Mouse (Mus musculus): ENCODE results near the gene Fbxo6. TPM values are rescaled to one million over a fixed set of nuclear protein-coding genes. Genes with fewer than 3 reads are reported as not detected.
A peak's percentile ranks its signal among the peaks of the same experiment; 100 is the strongest.
"Not testable (repeated sequence)": the region's sequence is repeated elsewhere in the genome, so short reads cannot be mapped to it uniquely, and the experiment has no call there.

Gene Fbxo6
- 10 to 100 TPM; 28.2 to 32.8 TPM for total RNA-seq (2021)
- long read RNA-seq, experiment 1, transcript Fbxo6-202 (6 exons, 1,163 nt), result minor isoform, 7 of 38 reads
- long read RNA-seq, experiment 1, transcript Fbxo6-201 (6 exons, 1,346 nt), result major isoform, 11 of 38 reads
- long read RNA-seq, experiment 1, transcript Fbxo6-206 (6 exons, 811 nt), result minor isoform, 10 of 38 reads
- long read RNA-seq, experiment 1, partial matches to known transcripts, result 0 of 38 reads
- long read RNA-seq, experiment 1, other reads (novel, unspliced or antisense), result 3 of 38 reads
- long read RNA-seq, experiment 2, transcript Fbxo6-206 (6 exons, 811 nt), result minor isoform, 17 of 44 reads
- long read RNA-seq, experiment 2, transcript Fbxo6-201 (6 exons, 1,346 nt), result major isoform, 18 of 44 reads
- long read RNA-seq, experiment 2, partial matches to known transcripts, result 0 of 44 reads
- long read RNA-seq, experiment 2, other reads (novel, unspliced or antisense), result 1 of 44 reads

GRCm38 (mm10) chr4:148151267-148152168, at the start of gene Fbxo6:
Gene Fbxo6, minus strand, starts transcription at chr4:148152140.
- peak; percentile 46 to 72 for DNase-seq (ENCODE audit: low spot score in 2 of 2)

- no peak for DNase-seq (ENCODE audit: low spot score in 2 of 2)
Observed at GRCm38 (mm10) chr4:148198721-148199120, 46.8 kb upstream of the Fbxo6 start.

GRCm38 (mm10) chr4:148194400-148194799, 42.5 kb upstream of the Fbxo6 start:
- DNase-seq (ENCODE audit: low spot score in 2 of 2), result no peak

- DNase-seq (ENCODE audit: low spot score in 2 of 2), result no peak
Observed at GRCm38 (mm10) chr4:148192707-148193245, 40.8 kb upstream of the Fbxo6 start.

GRCm38 (mm10) chr4:148188767-148189166, 36.8 kb upstream of the Fbxo6 start:
- not testable (repeated sequence) for DNase-seq (ENCODE audit: low spot score in 2 of 2)

- DNase-seq (ENCODE audit: low spot score in 2 of 2), result no peak
Observed at GRCm38 (mm10) chr4:148185819-148186218, 33.9 kb upstream of the Fbxo6 start.

- DNase-seq (ENCODE audit: low spot score in 2 of 2), result no peak
Observed at GRCm38 (mm10) chr4:148184564-148184963, 32.6 kb upstream of the Fbxo6 start.

GRCm38 (mm10) chr4:148182363-148182762, 30.4 kb upstream of the Fbxo6 start:
- DNase-seq (ENCODE audit: low spot score in 2 of 2), result no peak

GRCm38 (mm10) chr4:148181483-148181882, 29.5 kb upstream of the Fbxo6 start:
- DNase-seq (ENCODE audit: low spot score in 2 of 2), result no peak

- DNase-seq (ENCODE audit: low spot score in 2 of 2), result no peak
Observed at GRCm38 (mm10) chr4:148177716-148178115, 25.8 kb upstream of the Fbxo6 start.

GRCm38 (mm10) chr4:148176603-148177002, 24.7 kb upstream of the Fbxo6 start:
- DNase-seq (ENCODE audit: low spot score in 2 of 2), result not testable (repeated sequence)

GRCm38 (mm10) chr4:148174495-148174862, 22.5 kb upstream of the Fbxo6 start:
- DNase-seq (ENCODE audit: low spot score in 2 of 2), result no peak

GRCm38 (mm10) chr4:148173811-148174494, 22.0 kb upstream of the Fbxo6 start:
- no peak for DNase-seq (ENCODE audit: low spot score in 2 of 2)

GRCm38 (mm10) chr4:148171261-148171660, 19.3 kb upstream of the Fbxo6 start:
- no peak for DNase-seq (ENCODE audit: low spot score in 2 of 2)

GRCm38 (mm10) chr4:148170842-148171241, 18.9 kb upstream of the Fbxo6 start:
- DNase-seq (ENCODE audit: low spot score in 2 of 2), result no peak

- no peak for DNase-seq (ENCODE audit: low spot score in 2 of 2)
Observed at GRCm38 (mm10) chr4:148169586-148169985, 17.6 kb upstream of the Fbxo6 start.

- DNase-seq (ENCODE audit: low spot score in 2 of 2), result no peak
Observed at GRCm38 (mm10) chr4:148168287-148168686, 16.3 kb upstream of the Fbxo6 start.

- peak; percentile 42 to 61 for DNase-seq (ENCODE audit: low spot score in 2 of 2)
Observed at GRCm38 (mm10) chr4:148166986-148167385, 15.0 kb upstream of the Fbxo6 start.

GRCm38 (mm10) chr4:148166431-148166830, 14.5 kb upstream of the Fbxo6 start:
- no peak for DNase-seq (ENCODE audit: low spot score in 2 of 2)

GRCm38 (mm10) chr4:148165551-148165950, 13.6 kb upstream of the Fbxo6 start:
- DNase-seq (ENCODE audit: low spot score in 2 of 2), result no peak

GRCm38 (mm10) chr4:148164461-148164860, 12.5 kb upstream of the Fbxo6 start:
- DNase-seq (ENCODE audit: low spot score in 2 of 2), result no peak
